Mouse (Mus musculus) cortical plate, adult 2 months (tissue): ENCODE data around the gene Best2.

Experiments used
- CTCF ChIP-seq: fragments of 200-500 bp; IDR thresholded peaks from 2 replicates; pipeline ENCODE4 v1.5.1; 2011; ENCODE audit warnings: mild to moderate bottlenecking, control low read depth, low read length; ENCODE audit not compliant: insufficient read depth; ENCODE audit errors: extremely low read depth
- POLR2A ChIP-seq: fragments of 200-500 bp; IDR thresholded peaks from 2 replicates; pipeline ENCODE4 v1.6.1; 2011; ENCODE audit warnings: mild to moderate bottlenecking, low read length, control low read depth; ENCODE audit not compliant: insufficient read depth; ENCODE audit errors: extremely low read depth

DNA sequence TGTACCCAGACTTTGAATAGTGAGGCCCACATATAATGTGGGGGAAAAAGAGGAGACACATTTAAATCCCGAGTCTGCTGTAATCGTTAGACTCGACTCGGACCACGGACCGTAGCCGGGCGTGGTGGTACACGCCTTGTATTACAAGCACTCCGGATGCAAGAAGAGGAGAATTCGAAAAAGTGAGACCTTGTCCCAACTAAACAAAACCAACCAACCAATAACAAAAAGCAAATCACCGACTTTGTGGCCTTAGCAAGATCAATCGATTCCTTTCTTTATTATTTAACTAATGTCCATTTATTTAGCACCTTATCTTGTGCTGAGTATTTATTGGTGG lies 13.2 kb upstream of the Best2 start:
- TF ChIP-seq POLR2A: no peak
- TF ChIP-seq CTCF: no peak
